Mouse (Mus musculus) embryonic stem cell, embryonic (primary cell): ENCODE results near the gene Lipa.

Source experiments
- CTCF ChIA-PET, 4 experiments: fragments of 300-600 bp in 2 of 4; fragments of 350-600 bp in 2 of 4; sonication (Branson Sonifier 250); formaldehyde crosslinking; loops; one replicate each; lab custom pipeline; 2022; ENCODE audit warnings: inconsistent platforms in 2 of 4; lab: Charles Lee
- POLR2A ChIA-PET, 4 experiments: fragments of 300-600 bp in 2 of 4; fragments of 350-600 bp in 2 of 4; sonication (Branson Sonifier 250); formaldehyde crosslinking; loops; one replicate each; lab custom pipeline; 2022; ENCODE audit warnings: antibody characterized with exemption in 4 of 4, inconsistent platforms in 1 of 4; lab: Charles Lee

Gene Lipa

GRCm38 (mm10) chr19:34526941-34527682 lies at the start of gene Lipa:
TSS of gene Lipa (minus strand) at chr19:34527474.
- CTCF ChIA-PET, result interaction anchor here (0.8 to 3.0 kb wide), 6 partner anchors 21 to 26 kb away, joined by 4 to 9 read pairs (median 6); partner anchors contain the start of gene Ifit2 (in 4 of the 4)
- POLR2A ChIA-PET, result interaction anchor here in 1 of 4 experiments (0.5 to 1.7 kb wide), 2 partner anchors 24 to 148 kb away, joined by 5 read pairs; partner anchors contain the start of gene Ifit2

- ChIA-PET CTCF (no interaction called here), POLR2A (no interaction called here)
Measured at GRCm38 (mm10) chr19:34573650-34574049, 46.4 kb upstream of the Lipa start.

- ChIA-PET POLR2A (interaction anchor here in 2 of 4 experiments (0.5 to 0.6 kb wide), 2 partner anchors 29 to 331 kb away, joined by 4 to 9 read pairs; no protein-coding TSS in a partner anchor), CTCF (interaction anchor here in 1 of 4 experiments (1.2 kb wide), 1 partner anchor 21 kb away, joined by 3 read pairs; the partner anchor contains the start of gene Ifit2)
Measured at GRCm38 (mm10) chr19:34571080-34571479, 43.8 kb upstream of the Lipa start.

GRCm38 (mm10) chr19:34569896-34570476 lies 42.7 kb upstream of the Lipa start:
- ChIA-PET POLR2A (interaction anchor here in 1 of 4 experiments (0.5 to 0.6 kb wide), 2 partner anchors 50 to 93 kb away, joined by 3 to 6 read pairs; no protein-coding TSS in a partner anchor), CTCF (interaction anchor here in 2 of 4 experiments (1.2 to 1.5 kb wide), 3 partner anchors 19 to 22 kb away, joined by 3 to 5 read pairs (median 3); partner anchors contain the start of gene Ifit2 (in 2 of the 2))

- ChIA-PET POLR2A (no interaction called here), CTCF (interaction anchor here in 2 of 4 experiments (1.2 to 1.5 kb wide), 3 partner anchors 18 to 21 kb away, joined by 3 to 5 read pairs (median 3); partner anchors contain the start of gene Ifit2 (in 2 of the 2))
Measured at GRCm38 (mm10) chr19:34568988-34569895, 42.0 kb upstream of the Lipa start.

GRCm38 (mm10) chr19:34566178-34566784 lies 39.0 kb upstream of the Lipa start:
- ChIA-PET CTCF (no interaction called here), POLR2A (no interaction called here)

GRCm38 (mm10) chr19:34562556-34562955 lies 35.3 kb upstream of the Lipa start:
- ChIA-PET CTCF (interaction anchor here in 3 of 4 experiments (0.5 to 1.8 kb wide), 4 partner anchors 12 to 15 kb away, joined by 3 to 9 read pairs (median 5); partner anchors contain the start of gene Ifit2 (in 2 of the 3)), POLR2A (interaction anchor here in 1 of 4 experiments (0.7 kb wide), 1 partner anchor 8 kb away, joined by 16 read pairs; no protein-coding TSS in a partner anchor)

GRCm38 (mm10) chr19:34556621-34557020 lies 29.3 kb upstream of the Lipa start:
- ChIA-PET CTCF (interaction anchor here in 1 of 4 experiments (0.6 to 0.7 kb wide), 2 partner anchors 8 to 1447 kb away, joined by 3 to 18 read pairs; no protein-coding TSS in a partner anchor), POLR2A (no interaction called here)

GRCm38 (mm10) chr19:34554061-34554460 lies 26.8 kb upstream of the Lipa start:
- POLR2A ChIA-PET, result interaction anchor here in 1 of 4 experiments (0.6 kb wide), 2 partner anchors 54 to 153 kb away, joined by 3 read pairs; partner anchors contain the start of gene Ifit3b
- CTCF ChIA-PET, result no interaction called here

GRCm38 (mm10) chr19:34553522-34553921 lies 26.2 kb upstream of the Lipa start:
- CTCF ChIA-PET, result no interaction called here
- POLR2A ChIA-PET, result interaction anchor here in 1 of 4 experiments (0.5 kb wide), 1 partner anchor 119 kb away, joined by 6 read pairs; no protein-coding TSS in a partner anchor

GRCm38 (mm10) chr19:34553021-34553420 lies 25.7 kb upstream of the Lipa start:
- CTCF ChIA-PET, result no interaction called here

GRCm38 (mm10) chr19:34551981-34552380 lies 24.7 kb upstream of the Lipa start:
- CTCF ChIA-PET, result no interaction called here
- POLR2A ChIA-PET, result no interaction called here

More at GRCm38 (mm10) chr19:34553021-34553420, 25.7 kb upstream of the Lipa start:
- POLR2A ChIA-PET, result interaction anchor here in 1 of 4 experiments (0.5 kb wide), 1 partner anchor 120 kb away, joined by 6 read pairs; no protein-coding TSS in a partner anchor

GRCm38 (mm10) chr19:34550534-34551223 lies 23.4 kb upstream of the Lipa start, which contains the start of gene Ifit2:
TSS of gene Ifit2 (plus strand) at chr19:34550694.
- CTCF ChIA-PET, result interaction anchor here (0.5 to 3.4 kb wide), 57 partner anchors 8 to 1533 kb away, joined by 3 to 41 read pairs (median 3); partner anchors contain the start of genes Lipa (in 3 of the 4), Kif20b (in 2 of the 4), Acta2 (in 1 of the 4) and Ch25h (in 1 of the 4)
- POLR2A ChIA-PET, result interaction anchor here in 3 of 4 experiments (0.6 to 1.3 kb wide), 4 partner anchors 9 to 88 kb away, joined by 3 to 5 read pairs (median 3); partner anchors contain the start of gene Lipa (in 1 of the 3)

GRCm38 (mm10) chr19:34550205-34550533 lies 22.9 kb upstream of the Lipa start:
- ChIA-PET POLR2A (interaction anchor here in 2 of 4 experiments (0.8 to 1.3 kb wide), 3 partner anchors 8 to 23 kb away, joined by 3 to 5 read pairs (median 3); partner anchors contain the start of gene Lipa (in 1 of the 2)), CTCF (interaction anchor here (0.6 to 3.4 kb wide), 46 partner anchors 9 to 1533 kb away, joined by 3 to 41 read pairs (median 3); partner anchors contain the start of genes Lipa (in 3 of the 4), Kif20b (in 2 of the 4), Acta2 (in 1 of the 4) and Ch25h (in 1 of the 4))

GRCm38 (mm10) chr19:34547976-34548375 lies 20.7 kb upstream of the Lipa start:
- CTCF ChIA-PET, result interaction anchor here (0.5 to 3.4 kb wide), 28 partner anchors 8 to 1940 kb away, joined by 3 to 41 read pairs (median 3); partner anchors contain the start of gene Ifit1 (in 1 of the 4)
- POLR2A ChIA-PET, result interaction anchor here in 1 of 4 experiments (0.6 kb wide), 1 partner anchor 610 kb away, joined by 4 read pairs; no protein-coding TSS in a partner anchor

GRCm38 (mm10) chr19:34546211-34546610 lies 18.9 kb upstream of the Lipa start:
- ChIA-PET POLR2A (no interaction called here), CTCF (interaction anchor here in 1 of 4 experiments (0.6 kb wide), 1 partner anchor 93 kb away, joined by 3 read pairs; no protein-coding TSS in a partner anchor)
